ENCODE assay signal across 8 mouse cellular contexts in genomic region chr11:68939451-68940304, GRCm38 (mm10). TPM values are rescaled to one million over a fixed set of nuclear protein-coding genes. Genes with fewer than 3 reads are reported as not detected.
DNase-seq lines count a peak whose midpoint lies in the region; ATAC-seq lines count a peak whose summit lies in the region.

No protein-coding gene starts in this region.

- peak; percentile 76 for DNase-seq in WW6 (ENCODE audit: low read depth, low spot score)
- peak; percentile 68 to 80 for DNase-seq in cerebellum, postnatal 4 days (ENCODE audit: low spot score in 2 of 2)
- peak; percentile 93 for DNase-seq in gastrocnemius, adult 18-20 months (ENCODE audit: low spot score)
- DNase-seq in left cerebral cortex, adult 18-20 months (ENCODE audit: low spot score in 2 of 2) = peak; percentile 71 to 81
- DNase-seq in right cerebral cortex, adult 18-20 months = peak; percentile 94
- peak; percentile 28 for DNase-seq in urinary bladder, postnatal 10 days (ENCODE audit: low spot score)

- 2% methylated on average over 16 of the region's 16 CpGs for WGBS in hindbrain, embryonic 16.5 days
- whole genome bisulfite sequencing in macrophage (ENCODE audit: missing documents) = under 1% methylated on average over 16 of the region's 16 CpGs

- peak overlapping the region; percentile 68 for H3K9ac ChIP-seq in hindbrain, embryonic 16.5 days (ENCODE audit: low read depth, low read length)

- no peaks in the 10 kb centered on the region for H3K9me3 ChIP-seq in hindbrain, embryonic 16.5 days (ENCODE audit: control insufficient read depth, low read length)

- H3K4me3 ChIP-seq in hindbrain, embryonic 16.5 days (ENCODE audit: low read length) = peak overlapping the region; percentile 49
- peak overlapping the region; percentile 49 for H3K4me3 ChIP-seq in macrophage (ENCODE audit: inconsistent target)

- no peaks in the 10 kb centered on the region for H3K27me3 ChIP-seq in hindbrain, embryonic 16.5 days (replicated peaks; ENCODE audit: control insufficient read depth, insufficient read depth, low read length)

- no peaks in the 10 kb centered on the region for H3K36me3 ChIP-seq in hindbrain, embryonic 16.5 days (ENCODE audit: control insufficient read depth, insufficient read depth, low read length)
- no peaks in the 10 kb centered on the region for H3K36me3 ChIP-seq in macrophage (ENCODE audit: inconsistent target)

- H3K79me2 ChIP-seq in macrophage (ENCODE audit: inconsistent target) = no peaks in the 10 kb centered on the region; the same call in 1 of the 2 replicates

- ATAC-seq in hindbrain, embryonic 16.5 days = peak; percentile 99

- peak overlapping the region; percentile 61 for H3K4me2 ChIP-seq in hindbrain, embryonic 16.5 days (ENCODE audit: low read length)

- H3K27ac ChIP-seq in hindbrain, embryonic 16.5 days (ENCODE audit: low read depth, low read length) = peak overlapping the region; percentile 76
- peak overlapping the region; percentile 51 for H3K27ac ChIP-seq in macrophage

- H3K4me1 ChIP-seq in hindbrain, embryonic 16.5 days (ENCODE audit: control insufficient read depth, insufficient read depth, low read depth, low read length) = peaks cover 4% of the 10 kb centered on the region

RNA-seq across cellular contexts. Expression of gene Odf4, which starts 12.8 kb away (rescaled TPM):
- total RNA-seq in gastrocnemius, adult 18-20 months (2021) = not detected
- 0.34 and 0.67 TPM in 2 replicates for polyA plus RNA-seq in hindbrain, embryonic 16.5 days (2015; fragmentation: Nextera tagmentation; extraction: Ambion mirVana)
- not detected for total RNA-seq in left cerebral cortex, adult 18-20 months (2021)
- not detected for total RNA-seq in macrophage (2018; cell fraction: chromatin; rRNA removed)
- total RNA-seq in macrophage (2018; cell fraction: cytosol; rRNA removed) = not detected
- total RNA-seq in macrophage (2018; cell fraction: nucleus; rRNA removed) = not detected
- polyA plus RNA-seq in macrophage (2018) = not detected in 3 replicates

RNA-seq across cellular contexts. Expression of gene Arhgef15, which starts 17.6 kb away (rescaled TPM):
- total RNA-seq in gastrocnemius, adult 18-20 months (2021) = 1 to 10 TPM; 5.8 to 9.7 TPM
- 27.2 and 33.9 TPM in 2 replicates for polyA plus RNA-seq in hindbrain, embryonic 16.5 days (2015; fragmentation: Nextera tagmentation; extraction: Ambion mirVana)
- 10 to 100 TPM; 20.4 to 24.0 TPM for total RNA-seq in left cerebral cortex, adult 18-20 months (2021)
- not detected for total RNA-seq in macrophage (2018; cell fraction: chromatin; rRNA removed)
- not detected for total RNA-seq in macrophage (2018; cell fraction: cytosol; rRNA removed)
- total RNA-seq in macrophage (2018; cell fraction: nucleus; rRNA removed) = not detected
- polyA plus RNA-seq in macrophage (2018) = not detected in 3 replicates

RNA-seq across cellular contexts. Expression of gene Slc25a35, which starts 28.3 kb away (rescaled TPM):
- total RNA-seq in gastrocnemius, adult 18-20 months (2021) = 1 to 10 TPM; 4.8 to 5.2 TPM
- 2.3 and 3.4 TPM in 2 replicates for polyA plus RNA-seq in hindbrain, embryonic 16.5 days (2015; fragmentation: Nextera tagmentation; extraction: Ambion mirVana)
- total RNA-seq in left cerebral cortex, adult 18-20 months (2021) = 1 to 10 TPM; 5.6 to 6.7 TPM
- total RNA-seq in macrophage (2018; cell fraction: chromatin; rRNA removed) = 1 to 10 TPM in 18 of 26 experiments, under 1 TPM in 6, not detected in 2; 0.16 to 7.9 (median 2.2) TPM
- total RNA-seq in macrophage (2018; cell fraction: cytosol; rRNA removed) = 1 to 10 TPM; 1.5 to 5.1 (median 3.0) TPM
- total RNA-seq in macrophage (2018; cell fraction: nucleus; rRNA removed) = 10 to 100 TPM in 1 of 26 experiments, 1 to 10 TPM in 21, under 1 TPM in 4; 0.31 to 13.4 (median 3.1) TPM
- polyA plus RNA-seq in macrophage (2018) = 2.7 to 3.2 TPM (median 2.7 TPM) in 3 replicates

RNA-seq across cellular contexts. Expression of gene Rangrf, which starts 35.3 kb away (rescaled TPM):
- 10 to 100 TPM; 59.5 to 62.4 TPM for total RNA-seq in gastrocnemius, adult 18-20 months (2021)
- 30.0 and 36.9 TPM in 2 replicates for polyA plus RNA-seq in hindbrain, embryonic 16.5 days (2015; fragmentation: Nextera tagmentation; extraction: Ambion mirVana)
- total RNA-seq in left cerebral cortex, adult 18-20 months (2021) = 10 to 100 TPM; 17.8 to 18.2 TPM
- 1 to 10 TPM in 1 of 26 experiments, not detected in 25; 3.0 TPM for total RNA-seq in macrophage (2018; cell fraction: chromatin; rRNA removed)
- 1 to 10 TPM; 1.1 to 3.7 (median 2.2) TPM for total RNA-seq in macrophage (2018; cell fraction: cytosol; rRNA removed)
- 1 to 10 TPM in 4 of 26 experiments, under 1 TPM in 1, not detected in 21; 0.94 to 2.8 (median 2.1) TPM for total RNA-seq in macrophage (2018; cell fraction: nucleus; rRNA removed)
- polyA plus RNA-seq in macrophage (2018) = 2.4 to 11.2 TPM (median 3.4 TPM) in 3 replicates

RNA-seq across cellular contexts. Expression of gene Rpl26, which starts 38.3 kb away (rescaled TPM):
- total RNA-seq in gastrocnemius, adult 18-20 months (2021) = 100 to 1,000 TPM; 639 to 682 TPM
- 487 and 500 TPM in 2 replicates for polyA plus RNA-seq in hindbrain, embryonic 16.5 days (2015; fragmentation: Nextera tagmentation; extraction: Ambion mirVana)
- total RNA-seq in left cerebral cortex, adult 18-20 months (2021) = 100 to 1,000 TPM; 894 to 903 TPM
- total RNA-seq in macrophage (2018; cell fraction: chromatin; rRNA removed) = 100 to 1,000 TPM in 1 of 26 experiments, 10 to 100 TPM in 25; 26.0 to 302 (median 43.7) TPM
- 1,000 to 10,000 TPM in 18 of 26 experiments, 100 to 1,000 TPM in 8; 842 to 2,674 (median 1,214) TPM for total RNA-seq in macrophage (2018; cell fraction: cytosol; rRNA removed)
- total RNA-seq in macrophage (2018; cell fraction: nucleus; rRNA removed) = 100 to 1,000 TPM in 25 of 26 experiments, 10 to 100 TPM in 1; 73.4 to 245 (median 147) TPM
- polyA plus RNA-seq in macrophage (2018) = 1,656 to 2,144 TPM (median 1,836 TPM) in 3 replicates

Comparison
In these comparisons a context has a peak if more than half of its experiments do, and no peak if none do; other contexts are left out.
1. Peak in every context shown above with its lines: DNase-seq, ATAC-seq, H3K4me3 ChIP-seq and H3K27ac ChIP-seq.
2. DNase-seq: peak in every context shown above with its lines; median percentile 94 in right cerebral cortex, adult 18-20 months; 93 in gastrocnemius, adult 18-20 months; 76 in WW6; 76 in left cerebral cortex, adult 18-20 months; 74 in cerebellum, postnatal 4 days; 28 in urinary bladder, postnatal 10 days.